Mouse (Mus musculus) liver (tissue): ENCODE measurements at regions not wholly inside any gene's neighbourhood (a gene's known extent, or its start where the extent isn't known, plus 50 kb on each side); places are given as distances from the start of the nearest gene placed in this dataset.

Experiments
- DNase-seq: peaks from one replicate; pipeline ENCODE4 v3.0.0-alpha.2; 2020; ENCODE audit warnings: mixed read lengths

GRCm38 (mm10) chr2:12034323-12034585, 256.6 kb downstream of the Ankrd16 start:
- no peak for DNase-seq

DNA sequence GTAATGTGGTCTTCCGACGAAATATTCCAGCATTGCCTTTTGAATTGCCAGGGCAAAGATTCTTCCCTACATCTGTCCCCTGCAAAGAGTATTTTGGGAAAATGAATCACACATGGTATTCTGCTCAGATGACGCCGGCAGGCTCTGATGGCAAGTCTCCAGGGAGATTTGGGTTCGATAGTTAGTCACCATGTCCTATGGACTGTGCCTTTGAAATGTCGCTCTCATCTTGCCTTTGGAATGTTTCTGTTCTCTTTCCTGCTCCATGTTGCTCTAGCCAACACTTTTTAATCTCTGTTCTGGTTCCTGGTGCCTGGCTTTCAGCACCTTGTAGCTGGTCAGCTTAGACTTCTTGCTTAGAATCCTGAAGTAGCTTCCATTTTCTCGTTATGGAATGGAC, 252.3 kb downstream of the Itga8 start:
- DNase-seq: no peak

DNA sequence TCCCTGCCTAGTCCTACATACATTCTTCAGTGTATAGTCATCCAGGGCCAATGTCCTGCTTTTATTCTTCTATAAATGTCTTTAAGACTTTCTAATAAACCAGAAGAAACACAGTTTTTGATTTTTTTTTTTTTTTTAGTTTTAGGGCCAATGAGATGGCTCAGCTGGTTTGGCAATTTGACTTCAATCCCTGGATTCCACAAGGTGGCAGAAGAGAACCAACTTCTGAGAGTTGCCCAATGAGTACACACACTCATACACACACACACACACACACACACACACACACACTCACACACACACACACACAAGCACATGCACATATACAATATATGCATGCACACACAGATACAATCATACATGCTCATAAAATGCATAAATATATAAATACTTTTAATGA, 251.8 kb downstream of the Itga8 start:
- DNase-seq: no peak

DNA sequence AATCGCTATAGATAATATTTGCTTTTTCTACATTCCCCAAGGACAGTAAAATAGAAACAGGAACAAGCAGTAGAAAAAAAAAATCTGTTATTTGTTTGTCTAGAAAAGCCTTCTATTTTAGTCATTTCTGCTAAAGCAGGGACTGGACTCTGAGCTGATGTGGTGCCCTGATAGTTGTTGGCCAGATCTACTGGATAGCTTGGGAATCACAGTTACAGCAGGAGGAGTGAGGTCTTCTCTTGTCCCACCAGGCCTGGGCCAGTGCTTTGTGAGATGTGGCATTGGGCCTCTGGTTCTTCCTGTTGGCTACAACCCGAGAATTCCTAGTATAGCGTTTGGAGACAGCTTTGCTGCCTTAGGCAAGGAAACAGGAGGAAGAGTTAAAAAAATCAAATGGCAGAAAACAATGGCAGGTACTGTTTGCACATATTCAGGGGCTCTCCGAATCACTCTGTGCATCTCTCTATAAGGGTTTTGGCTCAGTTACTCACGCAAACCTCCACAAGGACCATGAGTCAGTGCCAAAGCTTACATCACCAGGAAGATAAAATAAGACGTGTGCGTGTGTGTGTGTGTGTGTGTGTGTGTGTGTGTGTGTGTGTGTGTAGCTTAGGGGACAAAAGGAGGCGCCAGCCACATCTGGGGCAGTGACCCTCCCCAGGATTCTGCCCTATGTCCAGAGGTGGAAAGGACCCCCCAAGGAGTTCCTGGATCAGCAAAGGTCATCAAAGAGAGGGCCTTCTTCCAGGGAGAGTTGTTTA, 248.1 kb downstream of the Itga8 start:
- no peak for DNase-seq

- no peak for DNase-seq
Observed at GRCm38 (mm10) chr2:12054165-12054500, 247.6 kb downstream of the Itga8 start.
